Mouse (Mus musculus) MEL (cell line): ENCODE results near the gene Atpif1. TPM values are rescaled to one million over a fixed set of nuclear protein-coding genes. Genes with fewer than 3 reads are reported as not detected.

Experiments used
- DNase-seq: peaks from one replicate; pipeline ENCODE4 v3.0.0; 2011; ENCODE audit warnings: low read depth, low spot score
- H3K27ac ChIP-seq: 2 replicates; pipeline ENCODE4 v1.5.1; 2012; ENCODE audit warnings: low read depth, mild to moderate bottlenecking, control low read depth, low read length, moderate library complexity; ENCODE audit not compliant: control insufficient read depth
- H3K27me3 ChIP-seq, 2 experiments: fragments of 150-350 bp in 1 of 2; sonication (generic) in 1 of 2; 2 replicates each; pipeline ENCODE4 v1.6.1; 2012; ENCODE audit warnings: low read length in 2 of 2, mild to moderate bottlenecking in 2 of 2, improper control_type of control experiment in 1 of 2, moderate library complexity in 1 of 2; ENCODE audit not compliant: insufficient read depth in 2 of 2, control insufficient read depth in 1 of 2
- H3K36me3 ChIP-seq, 2 experiments: 2 replicates each; pipeline ENCODE4 v1.6.1; 2012 to 2014; ENCODE audit warnings: low read length in 2 of 2, improper control_type of control experiment in 1 of 2, inconsistent platforms in 1 of 2, mild to moderate bottlenecking in 1 of 2; ENCODE audit not compliant: insufficient read depth in 2 of 2, control insufficient read depth in 1 of 2
- H3K4me1 ChIP-seq, 2 experiments: fragments of 150-350 bp in 1 of 2; sonication (generic) in 1 of 2; 2 replicates each; pipeline ENCODE4 v1.6.1; 2012; ENCODE audit warnings: low read length in 2 of 2, improper control_type of control experiment in 1 of 2, mild to moderate bottlenecking in 1 of 2; ENCODE audit not compliant: insufficient read depth in 2 of 2, control insufficient read depth in 1 of 2
- H3K4me3 ChIP-seq, 2 experiments: fragments of 150-350 bp in 1 of 2; sonication (generic) in 1 of 2; 2 replicates each; pipeline ENCODE4 v1.5.1; 2012; ENCODE audit warnings: low read depth in 2 of 2, low read length in 2 of 2, mild to moderate bottlenecking in 2 of 2, moderate library complexity in 2 of 2, control low read depth in 1 of 2, improper control_type of control experiment in 1 of 2; ENCODE audit not compliant: control insufficient read depth in 1 of 2, insufficient read depth in 1 of 2
- H3K79me2 ChIP-seq: 2 replicates; pipeline ENCODE4 v1.6.1; 2012; ENCODE audit warnings: mild to moderate bottlenecking, low read length, moderate library complexity; ENCODE audit not compliant: control insufficient read depth, poor library complexity, insufficient read depth
- H3K9ac ChIP-seq: 2 replicates; pipeline ENCODE4 v1.6.1; 2012; ENCODE audit warnings: low read depth, mild to moderate bottlenecking, control low read depth, low read length, moderate library complexity; ENCODE audit not compliant: control insufficient read depth, poor library complexity, severe bottlenecking
- H3K9me3 ChIP-seq: fragments of 150-350 bp; sonication (generic); replicated peaks from 2 replicates; pipeline ENCODE4 v1.6.1; 2012; ENCODE audit warnings: mild to moderate bottlenecking, low read length, improper control_type of control experiment, moderate library complexity; ENCODE audit not compliant: insufficient read depth
- BHLHE40 ChIP-seq: IDR thresholded peaks from 2 replicates; pipeline ENCODE4 v1.6.1; 2012; ENCODE audit warnings: low read depth, mild to moderate bottlenecking, inconsistent platforms, low read length, improper control_type of control experiment, borderline replicate concordance
- CHD1 ChIP-seq: IDR thresholded peaks from 2 replicates; pipeline ENCODE4 v1.6.1; 2012; ENCODE audit warnings: low read depth, mild to moderate bottlenecking, inconsistent platforms, low read length, improper control_type of control experiment
- CHD2 ChIP-seq: IDR thresholded peaks from 2 replicates; pipeline ENCODE4 v1.6.1; 2011; ENCODE audit warnings: low read length, improper control_type of control experiment
- CTCF ChIP-seq, 3 experiments: IDR thresholded peaks in 2 of 3; conservative IDR thresholded peaks in 1 of 3; 2 replicates each; pipeline ENCODE4 v1.5.1; 2011 to 2012; ENCODE audit warnings: low read length in 3 of 3, low read depth in 2 of 3, mild to moderate bottlenecking in 2 of 3, improper control_type of control experiment in 1 of 3, inconsistent platforms in 1 of 3, mixed read lengths in 1 of 3, moderate library complexity in 1 of 3; ENCODE audit not compliant: control insufficient read depth in 1 of 3, insufficient read depth in 1 of 3, poor library complexity in 1 of 3, severe bottlenecking in 1 of 3
- ELF1 ChIP-seq: IDR thresholded peaks from 2 replicates; pipeline ENCODE4 v1.6.1; 2014; ENCODE audit warnings: low read depth, mild to moderate bottlenecking, inconsistent platforms, low read length, improper control_type of control experiment, moderate library complexity
- EP300 ChIP-seq, 2 experiments: IDR thresholded peaks; 2 replicates each; pipeline ENCODE4 v1.6.1; 2011; ENCODE audit warnings: improper control_type of control experiment in 2 of 2, low read length in 2 of 2, low read depth in 1 of 2, mild to moderate bottlenecking in 1 of 2
- ETS1 ChIP-seq: IDR thresholded peaks from 2 replicates; pipeline ENCODE4 v1.6.1; 2012; ENCODE audit warnings: low read depth, mild to moderate bottlenecking, inconsistent platforms, low read length, improper control_type of control experiment, moderate library complexity
- GABPA ChIP-seq: IDR thresholded peaks from 2 replicates; pipeline ENCODE4 v1.6.1; 2012; ENCODE audit warnings: low read depth, mild to moderate bottlenecking, inconsistent platforms, low read length, improper control_type of control experiment, moderate library complexity
- GATA1 ChIP-seq: IDR thresholded peaks from 2 replicates; pipeline ENCODE4 v1.6.1; 2011; ENCODE audit warnings: low read depth, low read length, improper control_type of control experiment
- HCFC1 ChIP-seq: IDR thresholded peaks from 2 replicates; pipeline ENCODE4 v1.6.1; 2012; ENCODE audit warnings: low read depth, mild to moderate bottlenecking, inconsistent platforms, low read length, improper control_type of control experiment, moderate library complexity
- JUND ChIP-seq: IDR thresholded peaks from 2 replicates; pipeline ENCODE4 v1.6.1; 2011; ENCODE audit warnings: low read depth, mild to moderate bottlenecking, improper control_type of control experiment, low read length
- KAT2A ChIP-seq: conservative IDR thresholded peaks from 2 replicates; pipeline ENCODE4 v1.6.1; 2012; ENCODE audit warnings: low read depth, low read length, improper control_type of control experiment, inconsistent platforms
- MAFK ChIP-seq: IDR thresholded peaks from 2 replicates; pipeline ENCODE4 v1.6.1; 2011; ENCODE audit warnings: low read depth, mild to moderate bottlenecking, low read length, improper control_type of control experiment, borderline replicate concordance
- MAX ChIP-seq: IDR thresholded peaks from 2 replicates; pipeline ENCODE4 v1.6.1; 2011; ENCODE audit warnings: low read length, improper control_type of control experiment
- MAZ ChIP-seq: IDR thresholded peaks from 2 replicates; pipeline ENCODE4 v1.6.1; 2012; ENCODE audit warnings: low read depth, mild to moderate bottlenecking, inconsistent platforms, low read length, improper control_type of control experiment
- MEF2A ChIP-seq: IDR thresholded peaks from 2 replicates; pipeline ENCODE4 v1.6.1; 2014; ENCODE audit warnings: low read depth, mild to moderate bottlenecking, inconsistent platforms, low read length, improper control_type of control experiment; ENCODE audit not compliant: poor library complexity, insufficient replicate concordance, severe bottlenecking; ENCODE audit errors: extremely low read depth
- MXI1 ChIP-seq: IDR thresholded peaks from 2 replicates; pipeline ENCODE4 v1.6.1; 2011; ENCODE audit warnings: mild to moderate bottlenecking, low read depth, low read length, improper control_type of control experiment
- MYB ChIP-seq: IDR thresholded peaks from 2 replicates; pipeline ENCODE4 v1.6.1; 2011; ENCODE audit warnings: mild to moderate bottlenecking, low read depth, low read length, improper control_type of control experiment
- MYC ChIP-seq: IDR thresholded peaks from 2 replicates; pipeline ENCODE4 v1.6.1; 2011; ENCODE audit warnings: low read depth, mild to moderate bottlenecking, low read length, improper control_type of control experiment, moderate library complexity
- NELFE ChIP-seq: IDR thresholded peaks from 2 replicates; pipeline ENCODE4 v1.6.1; 2011; ENCODE audit warnings: low read depth, low read length, improper control_type of control experiment
- NRF1 ChIP-seq: IDR thresholded peaks from 2 replicates; pipeline ENCODE4 v1.6.1; 2014; ENCODE audit warnings: low read depth, mild to moderate bottlenecking, inconsistent platforms, low read length, improper control_type of control experiment, moderate library complexity; ENCODE audit not compliant: poor library complexity, insufficient read depth, severe bottlenecking
- POLR2A ChIP-seq, 2 experiments: IDR thresholded peaks; 2 replicates each; pipeline ENCODE4 v1.6.1; 2011 to 2012; ENCODE audit warnings: low read length in 2 of 2, mild to moderate bottlenecking in 2 of 2, control low read depth in 1 of 2, improper control_type of control experiment in 1 of 2, low read depth in 1 of 2, moderate library complexity in 1 of 2; ENCODE audit not compliant: control insufficient read depth in 1 of 2, insufficient read depth in 1 of 2, poor library complexity in 1 of 2
- POLR2AphosphoS2 ChIP-seq: IDR thresholded peaks from 2 replicates; pipeline ENCODE4 v1.6.1; 2011; ENCODE audit warnings: low read length, improper control_type of control experiment
- POLR2AphosphoS5 ChIP-seq: IDR thresholded peaks from 2 replicates; pipeline ENCODE4 v1.6.1; 2012; ENCODE audit warnings: low read depth, borderline replicate concordance, mild to moderate bottlenecking, inconsistent platforms, low read length, moderate library complexity, mixed read lengths
- RAD21 ChIP-seq: IDR thresholded peaks from 2 replicates; pipeline ENCODE4 v1.6.1; 2011; ENCODE audit warnings: mild to moderate bottlenecking, low read depth, low read length, improper control_type of control experiment
- RCOR1 ChIP-seq: IDR thresholded peaks from 2 replicates; pipeline ENCODE4 v1.6.1; 2012; ENCODE audit warnings: low read depth, mild to moderate bottlenecking, inconsistent platforms, low read length, improper control_type of control experiment
- SIN3A ChIP-seq: IDR thresholded peaks from 2 replicates; pipeline ENCODE4 v1.6.1; 2012; ENCODE audit warnings: low read length, improper control_type of control experiment, inconsistent platforms
- SMC3 ChIP-seq: IDR thresholded peaks from 2 replicates; pipeline ENCODE4 v1.6.1; 2011; ENCODE audit warnings: low read depth, low read length, improper control_type of control experiment
- TBP ChIP-seq: IDR thresholded peaks from 2 replicates; pipeline ENCODE4 v1.8.0; 2011; ENCODE audit warnings: low read depth, low read length, improper control_type of control experiment
- TCF12 ChIP-seq: IDR thresholded peaks from 2 replicates; pipeline ENCODE4 v1.6.1; 2014; ENCODE audit warnings: low read depth, mild to moderate bottlenecking, inconsistent platforms, low read length, improper control_type of control experiment, moderate library complexity
- UBTF ChIP-seq: IDR thresholded peaks from 2 replicates; pipeline ENCODE4 v1.6.1; 2012; ENCODE audit warnings: low read depth, mild to moderate bottlenecking, inconsistent platforms, low read length, improper control_type of control experiment, moderate library complexity, borderline replicate concordance; ENCODE audit not compliant: insufficient read depth
- USF1 ChIP-seq: IDR thresholded peaks from 2 replicates; pipeline ENCODE4 v1.6.1; 2014; ENCODE audit warnings: low read depth, mild to moderate bottlenecking, inconsistent platforms, low read length, improper control_type of control experiment, moderate library complexity
- USF2 ChIP-seq, 2 experiments: IDR thresholded peaks; 2 replicates each; pipeline ENCODE4 v1.6.1; 2011 to 2012; ENCODE audit warnings: improper control_type of control experiment in 2 of 2, low read length in 2 of 2, borderline replicate concordance in 1 of 2, inconsistent platforms in 1 of 2, low read depth in 1 of 2, mild to moderate bottlenecking in 1 of 2; ENCODE audit not compliant: insufficient read depth in 1 of 2
- ZKSCAN1 ChIP-seq: IDR thresholded peaks from 2 replicates; pipeline ENCODE4 v1.6.1; 2012; ENCODE audit warnings: low read depth, mild to moderate bottlenecking, inconsistent platforms, low read length, improper control_type of control experiment, moderate library complexity
- ZNF384 ChIP-seq: IDR thresholded peaks from 2 replicates; pipeline ENCODE4 v1.6.1; 2012; ENCODE audit warnings: low read depth, mild to moderate bottlenecking, inconsistent platforms, low read length, improper control_type of control experiment
- polyA plus RNA-seq, 2 experiments: library from polyadenylated mRNA; stranded (reverse) in 1 of 2; unstranded in 1 of 2; fragments of >175 nt in 1 of 2; fragments of >200 nt in 1 of 2; gene quantifications; 2 replicates each; pipeline versions ENCODE4 v1.2.1 to v1.2.4; 2012; ENCODE audit warnings: low replicate concordance in 2 of 2, low read depth in 1 of 2; ENCODE audit not compliant: insufficient read length in 2 of 2, insufficient read depth in 1 of 2, missing spikeins in 1 of 2
- total RNA-seq: library from RNA; depleted of rRNA; stranded (reverse); fragments of 300-350 nt; gene quantifications from 2 replicates; pipeline ENCODE4 v1.2.3, GENCODE M21; 2012

Gene Atpif1
- total and polyA plus RNA-seq, 3 experiments: 566 to 730 TPM; not detected in 1

DNA sequence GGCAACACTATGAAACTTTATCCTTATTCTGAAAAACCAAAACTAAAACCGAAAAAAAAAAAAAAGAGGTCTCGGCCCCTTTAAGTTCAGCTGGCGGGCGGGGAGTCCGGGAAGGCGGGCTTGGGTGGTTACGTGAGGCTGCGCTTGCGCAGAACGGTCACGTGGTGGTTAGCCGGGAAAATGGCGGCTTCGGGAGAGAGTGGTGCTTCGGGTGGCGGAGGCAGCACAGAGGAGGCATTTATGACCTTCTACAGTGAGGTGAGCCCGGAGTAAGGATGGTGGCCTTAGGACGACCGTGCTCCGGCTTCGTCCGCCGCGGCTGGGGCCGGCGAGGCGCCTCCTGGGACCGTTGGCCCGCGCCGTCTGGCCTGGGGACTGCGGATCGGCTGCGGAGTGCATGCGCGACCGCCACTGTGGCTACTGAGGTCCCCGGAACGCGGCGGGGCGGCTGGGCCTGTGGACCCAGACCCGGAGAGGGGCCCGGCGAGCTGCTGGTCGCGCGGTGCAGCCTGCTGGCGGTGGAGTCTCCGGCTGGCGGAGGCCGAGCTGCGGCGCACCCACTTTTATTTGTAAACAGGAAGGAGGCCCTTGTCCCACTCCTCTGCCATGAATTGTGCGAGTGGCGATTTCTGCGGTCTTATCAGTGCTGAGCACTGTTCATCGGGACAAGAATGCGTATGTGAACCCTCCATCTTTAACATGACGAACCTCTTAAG, 2.1 kb upstream of the Atpif1 start, which contains the start of gene Dnajc8:
TSS of gene Dnajc8 (plus strand) at position 145 of the 716 bp plus-strand sequence.
- H3K27ac ChIP-seq: peak within 1 kb of the TSS; percentile 84
- peak; percentile 97 for DNase-seq
- H3K9ac ChIP-seq: peak within 1 kb of the TSS; percentile 97
- H3K27me3 ChIP-seq: no peaks in the 10 kb centered on the region
- peaks cover 44% of the 10 kb centered on the region for H3K79me2 ChIP-seq
- peaks cover 6 to 39% of the 10 kb centered on the region in 2 experiments for H3K36me3 ChIP-seq
- peak within 1 kb of the TSS; percentile 72 to 84 for H3K4me3 ChIP-seq
- peaks cover 2 to 22% of the 10 kb centered on the region in 2 experiments; a peak in 3 of 4 replicates for H3K4me1 ChIP-seq
- H3K9me3 ChIP-seq: no peaks in the 10 kb centered on the region
- TF ChIP-seq RAD21: no peak
- TF ChIP-seq ZNF384: peak; percentile 98
- TF ChIP-seq JUND: no peak
- TF ChIP-seq CHD1: no peak
- peak; percentile 83 for TF ChIP-seq NELFE
- TF ChIP-seq HCFC1: peak; percentile 89
- peak; percentile 90 to 96 for TF ChIP-seq USF2 (IDR thresholded peaks at IDR 0.05; ENCODE audit: borderline replicate concordance in 1 of 2, insufficient read depth in 1 of 2, low read depth in 1 of 2, low read length in 2 of 2)
- TF ChIP-seq TBP: peak; percentile 82
- peak; percentile 76; the same call in 1 of the 2 replicates for TF ChIP-seq MAZ
- TF ChIP-seq UBTF: peak; percentile 45; the same call in 1 of the 2 replicates
- no peak for TF ChIP-seq ZKSCAN1
- TF ChIP-seq POLR2AphosphoS2: peak; percentile 62; the same call in 1 of the 2 replicates
- TF ChIP-seq MAX: peak; percentile 97
- TF ChIP-seq POLR2AphosphoS5: no peak
- peak; percentile 83 for TF ChIP-seq TCF12
- peak; percentile 100 for TF ChIP-seq USF1
- peak; percentile 64 to 92; a peak in 3 of 4 replicates for TF ChIP-seq POLR2A (IDR thresholded peaks at IDR 0.05; ENCODE audit: control insufficient read depth in 1 of 2, insufficient read depth in 1 of 2, low read depth in 1 of 2, low read length in 2 of 2, poor library complexity in 1 of 2)
- no peak for TF ChIP-seq MAFK
- no peak for TF ChIP-seq CTCF (IDR thresholded peaks at IDR 0.05 in 2 of 3, conservative IDR thresholded peaks at IDR 0.05 in 1 of 3; ENCODE audit: control insufficient read depth in 1 of 3, insufficient read depth in 1 of 3, low read depth in 2 of 3, low read length in 3 of 3, poor library complexity in 1 of 3, severe bottlenecking in 1 of 3)
- TF ChIP-seq ETS1: peak; percentile 51; the same call in 1 of the 2 replicates
- TF ChIP-seq BHLHE40: no peak
- TF ChIP-seq NRF1: peak; percentile 91
- no peak for TF ChIP-seq MEF2A
- TF ChIP-seq CHD2: no peak
- no peak; the same call in 1 of the 2 replicates for TF ChIP-seq KAT2A
- TF ChIP-seq SIN3A: peak; percentile 97
- no peak for TF ChIP-seq SMC3
- TF ChIP-seq GABPA: no peak
- TF ChIP-seq ELF1: peak; percentile 56; the same call in 1 of the 2 replicates
- TF ChIP-seq RCOR1: no peak
- peak; percentile 72 for TF ChIP-seq MXI1
- TF ChIP-seq GATA1: peak; percentile 69
- peak; percentile 49; the same call in 1 of the 2 replicates for TF ChIP-seq MYC
- peak in 1 of 2 experiments; percentile 14; a peak in 1 of 4 replicates for TF ChIP-seq EP300 (IDR thresholded peaks at IDR 0.05; ENCODE audit: low read depth in 1 of 2, low read length in 2 of 2)
- TF ChIP-seq MYB: no peak
